Mouse (Mus musculus): ENCODE results near the gene Tmem184a.

DNA sequence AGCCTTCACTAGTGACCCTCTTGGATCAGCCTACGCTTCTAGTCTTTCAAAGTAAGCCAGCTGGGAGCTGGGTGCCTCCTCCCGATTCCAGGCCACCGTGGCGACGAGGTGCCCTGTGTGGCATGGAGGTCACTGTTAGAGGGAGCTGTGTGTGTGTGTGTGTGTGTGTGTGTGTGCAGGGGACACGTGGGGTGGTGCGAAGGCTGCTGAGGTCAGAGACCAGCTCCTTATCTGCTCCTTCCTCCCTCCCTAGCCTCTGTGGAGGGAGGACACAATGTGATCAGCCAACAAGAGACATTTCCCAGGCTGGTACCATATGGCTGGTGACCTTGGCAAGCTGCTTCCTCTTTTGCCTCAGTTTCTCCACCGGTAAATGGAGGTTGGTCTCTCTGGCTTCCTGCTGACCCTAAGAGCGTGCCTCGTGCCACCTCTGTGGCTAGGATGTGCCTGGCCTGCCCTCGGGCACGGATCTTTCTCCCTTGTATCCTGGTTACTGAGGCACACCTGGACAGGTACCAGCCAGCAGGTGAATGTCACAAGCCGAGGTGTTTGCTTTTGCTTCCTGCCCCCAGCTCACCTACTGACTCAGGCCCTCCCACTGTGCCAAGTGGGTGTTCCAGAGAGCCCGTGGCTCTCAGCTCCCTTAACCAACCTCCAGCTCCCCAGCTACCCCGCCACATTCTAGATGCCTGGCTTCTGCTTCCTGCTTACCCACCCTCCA lies 7.9 kb downstream of the Tmem184a start:
- TF ChIP-seq HCFC1 (IDR thresholded peaks at IDR 0.05; ENCODE audit: borderline replicate concordance, insufficient read depth, low read length) = no peak
- TF ChIP-seq ZNF384 (IDR thresholded peaks at IDR 0.05; ENCODE audit: low read depth, low read length) = no peak
